Mouse (Mus musculus) MEL (cell line): ENCODE data around the gene Gpr15. TPM values are rescaled to one million over a fixed set of nuclear protein-coding genes. Genes with fewer than 3 reads are reported as not detected.

Source experiments
- DNase-seq: peaks from one replicate; pipeline ENCODE4 v3.0.0; 2011; ENCODE audit warnings: low read depth, low spot score
- H3K27ac ChIP-seq: 2 replicates; pipeline ENCODE4 v1.5.1; 2012; ENCODE audit warnings: low read depth, mild to moderate bottlenecking, control low read depth, low read length, moderate library complexity; ENCODE audit not compliant: control insufficient read depth
- H3K27me3 ChIP-seq, 2 experiments: fragments of 150-350 bp in 1 of 2; sonication (generic) in 1 of 2; 2 replicates each; pipeline ENCODE4 v1.6.1; 2012; ENCODE audit warnings: low read length in 2 of 2, mild to moderate bottlenecking in 2 of 2, improper control_type of control experiment in 1 of 2, moderate library complexity in 1 of 2; ENCODE audit not compliant: insufficient read depth in 2 of 2, control insufficient read depth in 1 of 2
- H3K36me3 ChIP-seq, 2 experiments: 2 replicates each; pipeline ENCODE4 v1.6.1; 2012 to 2014; ENCODE audit warnings: low read length in 2 of 2, improper control_type of control experiment in 1 of 2, inconsistent platforms in 1 of 2, mild to moderate bottlenecking in 1 of 2; ENCODE audit not compliant: insufficient read depth in 2 of 2, control insufficient read depth in 1 of 2
- H3K4me1 ChIP-seq, 2 experiments: fragments of 150-350 bp in 1 of 2; sonication (generic) in 1 of 2; 2 replicates each; pipeline ENCODE4 v1.6.1; 2012; ENCODE audit warnings: low read length in 2 of 2, improper control_type of control experiment in 1 of 2, mild to moderate bottlenecking in 1 of 2; ENCODE audit not compliant: insufficient read depth in 2 of 2, control insufficient read depth in 1 of 2
- H3K4me3 ChIP-seq, 2 experiments: fragments of 150-350 bp in 1 of 2; sonication (generic) in 1 of 2; 2 replicates each; pipeline ENCODE4 v1.5.1; 2012; ENCODE audit warnings: low read depth in 2 of 2, low read length in 2 of 2, mild to moderate bottlenecking in 2 of 2, moderate library complexity in 2 of 2, control low read depth in 1 of 2, improper control_type of control experiment in 1 of 2; ENCODE audit not compliant: control insufficient read depth in 1 of 2, insufficient read depth in 1 of 2
- H3K79me2 ChIP-seq: 2 replicates; pipeline ENCODE4 v1.6.1; 2012; ENCODE audit warnings: mild to moderate bottlenecking, low read length, moderate library complexity; ENCODE audit not compliant: control insufficient read depth, poor library complexity, insufficient read depth
- H3K9ac ChIP-seq: 2 replicates; pipeline ENCODE4 v1.6.1; 2012; ENCODE audit warnings: low read depth, mild to moderate bottlenecking, control low read depth, low read length, moderate library complexity; ENCODE audit not compliant: control insufficient read depth, poor library complexity, severe bottlenecking
- H3K9me3 ChIP-seq: fragments of 150-350 bp; sonication (generic); replicated peaks from 2 replicates; pipeline ENCODE4 v1.6.1; 2012; ENCODE audit warnings: mild to moderate bottlenecking, low read length, improper control_type of control experiment, moderate library complexity; ENCODE audit not compliant: insufficient read depth
- CHD1 ChIP-seq: IDR thresholded peaks from 2 replicates; pipeline ENCODE4 v1.6.1; 2012; ENCODE audit warnings: low read depth, mild to moderate bottlenecking, inconsistent platforms, low read length, improper control_type of control experiment
- CHD2 ChIP-seq: IDR thresholded peaks from 2 replicates; pipeline ENCODE4 v1.6.1; 2011; ENCODE audit warnings: low read length, improper control_type of control experiment
- ELF1 ChIP-seq: IDR thresholded peaks from 2 replicates; pipeline ENCODE4 v1.6.1; 2014; ENCODE audit warnings: low read depth, mild to moderate bottlenecking, inconsistent platforms, low read length, improper control_type of control experiment, moderate library complexity
- EP300 ChIP-seq, 2 experiments: IDR thresholded peaks; 2 replicates each; pipeline ENCODE4 v1.6.1; 2011; ENCODE audit warnings: improper control_type of control experiment in 2 of 2, low read length in 2 of 2, low read depth in 1 of 2, mild to moderate bottlenecking in 1 of 2
- ETS1 ChIP-seq: IDR thresholded peaks from 2 replicates; pipeline ENCODE4 v1.6.1; 2012; ENCODE audit warnings: low read depth, mild to moderate bottlenecking, inconsistent platforms, low read length, improper control_type of control experiment, moderate library complexity
- GABPA ChIP-seq: IDR thresholded peaks from 2 replicates; pipeline ENCODE4 v1.6.1; 2012; ENCODE audit warnings: low read depth, mild to moderate bottlenecking, inconsistent platforms, low read length, improper control_type of control experiment, moderate library complexity
- HCFC1 ChIP-seq: IDR thresholded peaks from 2 replicates; pipeline ENCODE4 v1.6.1; 2012; ENCODE audit warnings: low read depth, mild to moderate bottlenecking, inconsistent platforms, low read length, improper control_type of control experiment, moderate library complexity
- JUND ChIP-seq: IDR thresholded peaks from 2 replicates; pipeline ENCODE4 v1.6.1; 2011; ENCODE audit warnings: low read depth, mild to moderate bottlenecking, improper control_type of control experiment, low read length
- MAZ ChIP-seq: IDR thresholded peaks from 2 replicates; pipeline ENCODE4 v1.6.1; 2012; ENCODE audit warnings: low read depth, mild to moderate bottlenecking, inconsistent platforms, low read length, improper control_type of control experiment
- MXI1 ChIP-seq: IDR thresholded peaks from 2 replicates; pipeline ENCODE4 v1.6.1; 2011; ENCODE audit warnings: mild to moderate bottlenecking, low read depth, low read length, improper control_type of control experiment
- MYB ChIP-seq: IDR thresholded peaks from 2 replicates; pipeline ENCODE4 v1.6.1; 2011; ENCODE audit warnings: mild to moderate bottlenecking, low read depth, low read length, improper control_type of control experiment
- MYC ChIP-seq: IDR thresholded peaks from 2 replicates; pipeline ENCODE4 v1.6.1; 2011; ENCODE audit warnings: low read depth, mild to moderate bottlenecking, low read length, improper control_type of control experiment, moderate library complexity
- NELFE ChIP-seq: IDR thresholded peaks from 2 replicates; pipeline ENCODE4 v1.6.1; 2011; ENCODE audit warnings: low read depth, low read length, improper control_type of control experiment
- NRF1 ChIP-seq: IDR thresholded peaks from 2 replicates; pipeline ENCODE4 v1.6.1; 2014; ENCODE audit warnings: low read depth, mild to moderate bottlenecking, inconsistent platforms, low read length, improper control_type of control experiment, moderate library complexity; ENCODE audit not compliant: poor library complexity, insufficient read depth, severe bottlenecking
- POLR2A ChIP-seq, 2 experiments: IDR thresholded peaks; 2 replicates each; pipeline ENCODE4 v1.6.1; 2011 to 2012; ENCODE audit warnings: low read length in 2 of 2, mild to moderate bottlenecking in 2 of 2, control low read depth in 1 of 2, improper control_type of control experiment in 1 of 2, low read depth in 1 of 2, moderate library complexity in 1 of 2; ENCODE audit not compliant: control insufficient read depth in 1 of 2, insufficient read depth in 1 of 2, poor library complexity in 1 of 2
- POLR2AphosphoS5 ChIP-seq: IDR thresholded peaks from 2 replicates; pipeline ENCODE4 v1.6.1; 2012; ENCODE audit warnings: low read depth, borderline replicate concordance, mild to moderate bottlenecking, inconsistent platforms, low read length, moderate library complexity, mixed read lengths
- RAD21 ChIP-seq: IDR thresholded peaks from 2 replicates; pipeline ENCODE4 v1.6.1; 2011; ENCODE audit warnings: mild to moderate bottlenecking, low read depth, low read length, improper control_type of control experiment
- RCOR1 ChIP-seq: IDR thresholded peaks from 2 replicates; pipeline ENCODE4 v1.6.1; 2012; ENCODE audit warnings: low read depth, mild to moderate bottlenecking, inconsistent platforms, low read length, improper control_type of control experiment
- SIN3A ChIP-seq: IDR thresholded peaks from 2 replicates; pipeline ENCODE4 v1.6.1; 2012; ENCODE audit warnings: low read length, improper control_type of control experiment, inconsistent platforms
- SMC3 ChIP-seq: IDR thresholded peaks from 2 replicates; pipeline ENCODE4 v1.6.1; 2011; ENCODE audit warnings: low read depth, low read length, improper control_type of control experiment
- TAL1 ChIP-seq: IDR thresholded peaks from 2 replicates; pipeline ENCODE4 v1.6.1; 2012; ENCODE audit warnings: mild to moderate bottlenecking, inconsistent platforms, low read length, moderate library complexity, mixed read lengths
- TBP ChIP-seq: IDR thresholded peaks from 2 replicates; pipeline ENCODE4 v1.8.0; 2011; ENCODE audit warnings: low read depth, low read length, improper control_type of control experiment
- TCF12 ChIP-seq: IDR thresholded peaks from 2 replicates; pipeline ENCODE4 v1.6.1; 2014; ENCODE audit warnings: low read depth, mild to moderate bottlenecking, inconsistent platforms, low read length, improper control_type of control experiment, moderate library complexity
- ZC3H11A ChIP-seq: IDR thresholded peaks from 2 replicates; pipeline ENCODE4 v1.6.1; 2012; ENCODE audit warnings: low read depth, mild to moderate bottlenecking, inconsistent platforms, low read length, improper control_type of control experiment
- ZMIZ1 ChIP-seq: IDR thresholded peaks from 2 replicates; pipeline ENCODE4 v1.6.1; 2012; ENCODE audit warnings: low read depth, mild to moderate bottlenecking, inconsistent platforms, low read length, improper control_type of control experiment, moderate library complexity
- ZNF384 ChIP-seq: IDR thresholded peaks from 2 replicates; pipeline ENCODE4 v1.6.1; 2012; ENCODE audit warnings: low read depth, mild to moderate bottlenecking, inconsistent platforms, low read length, improper control_type of control experiment
- polyA plus RNA-seq, 2 experiments: library from polyadenylated mRNA; stranded (reverse) in 1 of 2; unstranded in 1 of 2; fragments of >175 nt in 1 of 2; fragments of >200 nt in 1 of 2; gene quantifications; 2 replicates each; pipeline versions ENCODE4 v1.2.1 to v1.2.4; 2012; ENCODE audit warnings: low replicate concordance in 2 of 2, low read depth in 1 of 2; ENCODE audit not compliant: insufficient read length in 2 of 2, insufficient read depth in 1 of 2, missing spikeins in 1 of 2
- total RNA-seq: library from RNA; depleted of rRNA; stranded (reverse); fragments of 300-350 nt; gene quantifications from 2 replicates; pipeline ENCODE4 v1.2.3, GENCODE M21; 2012

Gene Gpr15
- total and polyA plus RNA-seq, 3 experiments = not detected

- Histone ChIP-seq H3K36me3 (peaks cover 15 to 55% of the 10 kb centered on the region in 2 experiments), H3K27ac (no peak overlapping the region), H3K27me3 (no peaks in the 10 kb centered on the region), H3K9ac (no peak overlapping the region), H3K4me1 (peaks cover 6 to 7% of the 10 kb centered on the region in 2 experiments), H3K9me3 (no peaks in the 10 kb centered on the region), H3K4me3 (no peak overlapping the region), H3K79me2 (peaks cover 10% of the 10 kb centered on the region)
- DNase-seq = no peak
- TF ChIP-seq ZNF384 (no peak), POLR2A (IDR thresholded peaks at IDR 0.05; ENCODE audit: control insufficient read depth in 1 of 2, insufficient read depth in 1 of 2, low read depth in 1 of 2, low read length in 2 of 2, poor library complexity in 1 of 2) (no peak), EP300 (IDR thresholded peaks at IDR 0.05; ENCODE audit: low read depth in 1 of 2, low read length in 2 of 2) (no peak), NRF1 (no peak), ZC3H11A (no peak), RCOR1 (no peak), MYB (no peak)
Measured at GRCm38 (mm10) chr16:58678660-58679059, 40.2 kb downstream of the Gpr15 start.

- H3K4me3 ChIP-seq = no peak overlapping the region
- no peak overlapping the region for H3K27ac ChIP-seq
Measured at GRCm38 (mm10) chr16:58677491-58677890, 41.4 kb downstream of the Gpr15 start.

GRCm38 (mm10) chr16:58676633-58677032, 42.2 kb downstream of the Gpr15 start:
- Histone ChIP-seq H3K27ac (no peak overlapping the region), H3K9ac (no peak overlapping the region), H3K4me3 (no peak overlapping the region)
- TF ChIP-seq GABPA = no peak
- no peak for TF ChIP-seq NELFE
- TF ChIP-seq SMC3 = no peak
- no peak for TF ChIP-seq HCFC1
- no peak for TF ChIP-seq POLR2A (IDR thresholded peaks at IDR 0.05; ENCODE audit: control insufficient read depth in 1 of 2, insufficient read depth in 1 of 2, low read depth in 1 of 2, low read length in 2 of 2, poor library complexity in 1 of 2)
- TF ChIP-seq MAZ = no peak
- TF ChIP-seq RCOR1 = no peak
- TF ChIP-seq MXI1 = no peak
- no peak for TF ChIP-seq MYC
- no peak for TF ChIP-seq TBP
- TF ChIP-seq ZMIZ1 = no peak
- peak; percentile 43; the same call in 1 of the 2 replicates for TF ChIP-seq ETS1
- 0 out of 2 replicates have a peak, but pooled peaks have one; percentile 36 for TF ChIP-seq TAL1
- peak; percentile 46; the same call in 1 of the 2 replicates for TF ChIP-seq TCF12
- no peak for TF ChIP-seq POLR2AphosphoS5
- no peak for TF ChIP-seq MYB
- TF ChIP-seq JUND = no peak
- TF ChIP-seq ZNF384 = no peak
- no peak for TF ChIP-seq ELF1
- no peak for TF ChIP-seq RAD21
- no peak for TF ChIP-seq CHD2
- TF ChIP-seq EP300 (IDR thresholded peaks at IDR 0.05; ENCODE audit: low read depth in 1 of 2, low read length in 2 of 2) = peak; percentile 53 to 57; a peak in 2 of 4 replicates
- no peak for TF ChIP-seq CHD1
- no peak for TF ChIP-seq SIN3A

More at GRCm38 (mm10) chr16:58677491-58677890, 41.4 kb downstream of the Gpr15 start:
- no peak overlapping the region for H3K9ac ChIP-seq
- peaks cover 23 to 59% of the 10 kb centered on the region in 2 experiments for H3K36me3 ChIP-seq
- no peak for TF ChIP-seq EP300 (IDR thresholded peaks at IDR 0.05; ENCODE audit: low read depth in 1 of 2, low read length in 2 of 2)
- TF ChIP-seq, all 39 proteins: peak for 0
- Histone ChIP-seq H3K79me2 (peaks cover 16% of the 10 kb centered on the region), H3K9me3 (no peaks in the 10 kb centered on the region), H3K27me3 (no peaks in the 10 kb centered on the region), H3K4me1 (peaks cover 7 to 9% of the 10 kb centered on the region in 2 experiments)
- DNase-seq = no peak

More at GRCm38 (mm10) chr16:58676633-58677032, 42.2 kb downstream of the Gpr15 start:
- H3K4me1 ChIP-seq = peaks cover 7 to 11% of the 10 kb centered on the region in 2 experiments
- H3K79me2 ChIP-seq = peaks cover 23% of the 10 kb centered on the region
- no peak for DNase-seq
- peaks cover 28 to 61% of the 10 kb centered on the region in 2 experiments for H3K36me3 ChIP-seq
- H3K27me3 ChIP-seq = no peaks in the 10 kb centered on the region
- H3K9me3 ChIP-seq = no peaks in the 10 kb centered on the region
